Mouse (Mus musculus): ENCODE measurements at regions not wholly inside any gene's neighbourhood (a gene's known extent, or its start where the extent isn't known, plus 50 kb on each side); places are given as distances from the start of the nearest gene placed in this dataset.

GRCm38 (mm10) chr17:27315428-27315827, 111.2 kb upstream of the Lemd2 start:
- Histone ChIP-seq H3K27me3 (replicated peaks; ENCODE audit: control insufficient read depth, insufficient read depth, low read length) (no peaks in the 10 kb centered on the region), H3K27ac (ENCODE audit: low read length) (no peak overlapping the region), H3K4me1 (ENCODE audit: control insufficient read depth, insufficient read depth, low read length) (peaks cover 8% of the 10 kb centered on the region; the same call in 1 of the 2 replicates), H3K9me3 (ENCODE audit: control insufficient read depth, low read length) (no peaks in the 10 kb centered on the region), H3K4me2 (ENCODE audit: low read depth, low read length) (no peak overlapping the region), H3K9ac (ENCODE audit: low read depth, low read length) (no peak overlapping the region), H3K36me3 (ENCODE audit: control insufficient read depth, insufficient read depth, low read length) (no peaks in the 10 kb centered on the region), H3K4me3 (ENCODE audit: low read length) (no peak overlapping the region)
- 65% methylated on average over 3 of the region's 3 CpGs for WGBS
- ATAC-seq = no peak

GRCm38 (mm10) chr17:27314821-27315392, 110.6 kb upstream of the Lemd2 start:
- peaks cover 8% of the 10 kb centered on the region; the same call in 1 of the 2 replicates for H3K4me1 ChIP-seq (ENCODE audit: control insufficient read depth, insufficient read depth, low read length)
- H3K4me3 ChIP-seq (ENCODE audit: low read length) = no peak overlapping the region
- no peaks in the 10 kb centered on the region for H3K36me3 ChIP-seq (ENCODE audit: control insufficient read depth, insufficient read depth, low read length)
- H3K27ac ChIP-seq (ENCODE audit: low read length) = no peak overlapping the region
- WGBS = 53% methylated on average over 7 of the region's 7 CpGs
- no peaks in the 10 kb centered on the region for H3K27me3 ChIP-seq (replicated peaks; ENCODE audit: control insufficient read depth, insufficient read depth, low read length)
- no peak overlapping the region for H3K4me2 ChIP-seq (ENCODE audit: low read depth, low read length)
- ATAC-seq = no peak
- H3K9me3 ChIP-seq (ENCODE audit: control insufficient read depth, low read length) = no peaks in the 10 kb centered on the region
- no peak overlapping the region for H3K9ac ChIP-seq (ENCODE audit: low read depth, low read length)

GRCm38 (mm10) chr17:27308933-27309332, 104.7 kb upstream of the Lemd2 start:
- Histone ChIP-seq H3K27me3 (replicated peaks; ENCODE audit: control insufficient read depth, insufficient read depth, low read length) (no peaks in the 10 kb centered on the region), H3K9me3 (ENCODE audit: control insufficient read depth, low read length) (no peaks in the 10 kb centered on the region), H3K36me3 (ENCODE audit: control insufficient read depth, insufficient read depth, low read length) (no peaks in the 10 kb centered on the region), H3K9ac (ENCODE audit: low read depth, low read length) (no peak overlapping the region), H3K4me3 (ENCODE audit: low read length) (no peak overlapping the region), H3K27ac (ENCODE audit: low read length) (no peak overlapping the region), H3K4me2 (ENCODE audit: low read depth, low read length) (no peak overlapping the region), H3K4me1 (ENCODE audit: control insufficient read depth, insufficient read depth, low read length) (no peaks in the 10 kb centered on the region; the same call in 1 of the 2 replicates)
- WGBS = 45% methylated on average over 4 of the region's 4 CpGs
- ATAC-seq = no peak

- no peaks in the 10 kb centered on the region for H3K9me3 ChIP-seq (ENCODE audit: control insufficient read depth, low read length)
- H3K36me3 ChIP-seq (ENCODE audit: control insufficient read depth, insufficient read depth, low read length) = no peaks in the 10 kb centered on the region
- H3K27ac ChIP-seq (ENCODE audit: low read length) = no peak overlapping the region
- no peaks in the 10 kb centered on the region for H3K27me3 ChIP-seq (replicated peaks; ENCODE audit: control insufficient read depth, insufficient read depth, low read length)
- WGBS = 67% methylated on average over 3 of the region's 3 CpGs
- no peak overlapping the region for H3K4me2 ChIP-seq (ENCODE audit: low read depth, low read length)
- no peaks in the 10 kb centered on the region for H3K4me1 ChIP-seq (ENCODE audit: control insufficient read depth, insufficient read depth, low read length)
- ATAC-seq = no peak
- H3K4me3 ChIP-seq (ENCODE audit: low read length) = no peak overlapping the region
- no peak overlapping the region for H3K9ac ChIP-seq (ENCODE audit: low read depth, low read length)
Measured at GRCm38 (mm10) chr17:27304842-27305241, 100.6 kb upstream of the Lemd2 start.

GRCm38 (mm10) chr17:27303633-27304479, 99.6 kb upstream of the Lemd2 start:
- Histone ChIP-seq H3K9ac (ENCODE audit: low read depth, low read length) (no peak overlapping the region), H3K27ac (ENCODE audit: low read length) (no peak overlapping the region), H3K4me1 (ENCODE audit: control insufficient read depth, insufficient read depth, low read length) (no peaks in the 10 kb centered on the region), H3K4me2 (ENCODE audit: low read depth, low read length) (no peak overlapping the region), H3K9me3 (ENCODE audit: control insufficient read depth, low read length) (no peaks in the 10 kb centered on the region), H3K36me3 (ENCODE audit: control insufficient read depth, insufficient read depth, low read length) (no peaks in the 10 kb centered on the region), H3K4me3 (ENCODE audit: low read length) (no peak overlapping the region), H3K27me3 (replicated peaks; ENCODE audit: control insufficient read depth, insufficient read depth, low read length) (no peaks in the 10 kb centered on the region)
- 77% methylated on average over 17 of the region's 17 CpGs for WGBS
- ATAC-seq = no peak

- H3K27me3 ChIP-seq (replicated peaks; ENCODE audit: control insufficient read depth, insufficient read depth, low read length) = no peaks in the 10 kb centered on the region
- no peak overlapping the region for H3K4me3 ChIP-seq (ENCODE audit: low read length)
- no peak overlapping the region for H3K27ac ChIP-seq (ENCODE audit: low read length)
- H3K4me1 ChIP-seq (ENCODE audit: control insufficient read depth, insufficient read depth, low read length) = no peaks in the 10 kb centered on the region
- no peak for ATAC-seq
- no peak overlapping the region for H3K9ac ChIP-seq (ENCODE audit: low read depth, low read length)
- H3K9me3 ChIP-seq (ENCODE audit: control insufficient read depth, low read length) = no peaks in the 10 kb centered on the region
- no peak overlapping the region for H3K4me2 ChIP-seq (ENCODE audit: low read depth, low read length)
- WGBS = 94% methylated on average over 12 of the region's 12 CpGs
- no peaks in the 10 kb centered on the region for H3K36me3 ChIP-seq (ENCODE audit: control insufficient read depth, insufficient read depth, low read length)
Measured at GRCm38 (mm10) chr17:27303061-27303460, 98.8 kb upstream of the Lemd2 start.

GRCm38 (mm10) chr17:27301376-27301775, 97.1 kb upstream of the Lemd2 start:
- no peak overlapping the region for H3K4me3 ChIP-seq (ENCODE audit: low read length)
- H3K4me1 ChIP-seq (ENCODE audit: control insufficient read depth, insufficient read depth, low read length) = no peaks in the 10 kb centered on the region
- WGBS = 50% methylated on average over 11 of the region's 11 CpGs
- no peaks in the 10 kb centered on the region; the same call in 1 of the 2 replicates for H3K9me3 ChIP-seq (ENCODE audit: control insufficient read depth, low read length)
- H3K27me3 ChIP-seq (replicated peaks; ENCODE audit: control insufficient read depth, insufficient read depth, low read length) = no peaks in the 10 kb centered on the region
- H3K9ac ChIP-seq (ENCODE audit: low read depth, low read length) = no peak overlapping the region
- ATAC-seq = no peak
- no peak overlapping the region for H3K4me2 ChIP-seq (ENCODE audit: low read depth, low read length)
- no peaks in the 10 kb centered on the region for H3K36me3 ChIP-seq (ENCODE audit: control insufficient read depth, insufficient read depth, low read length)
- H3K27ac ChIP-seq (ENCODE audit: low read length) = no peak overlapping the region

- H3K27me3 ChIP-seq (replicated peaks; ENCODE audit: control insufficient read depth, insufficient read depth, low read length) = no peaks in the 10 kb centered on the region
- no peaks in the 10 kb centered on the region for H3K4me1 ChIP-seq (ENCODE audit: control insufficient read depth, insufficient read depth, low read length)
- H3K4me3 ChIP-seq (ENCODE audit: low read length) = no peak overlapping the region
- no peak overlapping the region for H3K9ac ChIP-seq (ENCODE audit: low read depth, low read length)
- H3K9me3 ChIP-seq (ENCODE audit: control insufficient read depth, low read length) = no peaks in the 10 kb centered on the region; the same call in 1 of the 2 replicates
- no peak overlapping the region for H3K4me2 ChIP-seq (ENCODE audit: low read depth, low read length)
- ATAC-seq = no peak
- H3K36me3 ChIP-seq (ENCODE audit: control insufficient read depth, insufficient read depth, low read length) = no peaks in the 10 kb centered on the region
- 70% methylated on average over 4 of the region's 4 CpGs for WGBS
- no peak overlapping the region for H3K27ac ChIP-seq (ENCODE audit: low read length)
Measured at GRCm38 (mm10) chr17:27299297-27299696, 95.0 kb upstream of the Lemd2 start.

GRCm38 (mm10) chr17:27298351-27298750, 94.1 kb upstream of the Lemd2 start:
- ATAC-seq = no peak
- WGBS = 69% methylated on average over 10 of the region's 10 CpGs
- Histone ChIP-seq H3K36me3 (ENCODE audit: control insufficient read depth, insufficient read depth, low read length) (no peaks in the 10 kb centered on the region), H3K27me3 (replicated peaks; ENCODE audit: control insufficient read depth, insufficient read depth, low read length) (no peaks in the 10 kb centered on the region), H3K9ac (ENCODE audit: low read depth, low read length) (no peak overlapping the region), H3K27ac (ENCODE audit: low read length) (no peak overlapping the region), H3K9me3 (ENCODE audit: control insufficient read depth, low read length) (no peaks in the 10 kb centered on the region; the same call in 1 of the 2 replicates), H3K4me3 (ENCODE audit: low read length) (no peak overlapping the region), H3K4me2 (ENCODE audit: low read depth, low read length) (no peak overlapping the region), H3K4me1 (ENCODE audit: control insufficient read depth, insufficient read depth, low read length) (no peaks in the 10 kb centered on the region)
